Mouse (Mus musculus) liver, adult 2 months (tissue): ENCODE results near the gene Fcrl1.

Experiments
- CTCF ChIP-seq: fragments of 200-500 bp; IDR thresholded peaks from 2 replicates; pipeline ENCODE4 v1.5.1; 2011; ENCODE audit warnings: low read depth, low read length, control low read depth
- POLR2A ChIP-seq: fragments of 200-500 bp; IDR thresholded peaks from 2 replicates; pipeline ENCODE4 v1.6.1; 2011; ENCODE audit warnings: low read length, control low read depth; ENCODE audit not compliant: insufficient read depth; ENCODE audit errors: extremely low read depth

DNA sequence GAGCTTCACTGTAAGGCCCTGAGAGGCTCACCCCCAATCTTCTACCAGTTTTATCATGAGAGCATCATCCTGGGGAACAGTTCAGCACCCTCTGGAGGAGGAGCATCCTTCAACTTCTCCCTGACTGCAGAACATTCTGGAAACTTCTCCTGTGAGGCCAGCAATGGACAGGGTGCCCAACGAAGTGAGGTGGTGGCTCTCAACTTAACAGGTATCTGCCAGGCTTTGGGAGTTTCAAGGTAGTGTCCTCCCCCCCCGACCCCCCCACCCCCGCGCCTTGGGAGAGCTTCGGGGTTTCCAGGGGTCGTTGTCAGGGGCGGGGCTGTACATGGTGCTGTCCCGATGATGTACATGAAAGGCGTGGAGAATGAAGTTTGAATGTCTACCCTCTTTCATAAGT, 8.9 kb downstream of the Fcrl1 start:
- no peak for TF ChIP-seq CTCF
- TF ChIP-seq POLR2A, result no peak
